Mouse (Mus musculus): ENCODE results near the gene Slc25a33.

DNA sequence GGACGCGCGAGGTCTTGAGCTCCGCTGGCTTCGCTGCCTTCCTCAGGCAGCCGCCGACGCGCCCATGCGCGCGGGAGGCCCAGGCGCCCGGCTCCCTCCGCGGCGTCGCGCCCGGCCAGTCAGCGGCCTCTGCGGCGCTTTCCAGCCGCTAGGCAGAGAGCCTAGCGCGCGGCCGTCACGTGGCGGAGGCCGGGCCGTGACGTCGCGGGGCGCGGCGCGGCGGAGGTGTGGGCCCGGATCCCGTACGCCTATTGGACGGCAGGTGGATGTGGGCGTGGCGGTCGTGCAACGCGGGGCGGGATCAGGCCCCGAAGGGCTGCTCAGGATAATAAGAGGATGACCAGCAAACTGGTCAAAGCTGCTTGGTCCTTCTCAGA, at the start of gene Slc25a33:
- TF ChIP-seq CTCF (IDR thresholded peaks at IDR 0.05; ENCODE audit: borderline replicate concordance, insufficient read depth, low read depth, low read length), result no peak
- peak; percentile 90 for TF ChIP-seq POLR2A (IDR thresholded peaks at IDR 0.05; ENCODE audit: borderline replicate concordance, insufficient read depth, low read length)

All from cerebellum, adult 2 months (tissue).